Mouse (Mus musculus) thymus, adult 2 months (tissue): ENCODE results near the gene Suclg1. TPM values are rescaled to one million over a fixed set of nuclear protein-coding genes. Genes with fewer than 3 reads are reported as not detected.

ENCODE experiments used
- DNase-seq: peaks from one replicate; pipeline ENCODE4 v3.0.0; 2021
- H3K27ac ChIP-seq: fragments of 200-500 bp; 2 replicates; pipeline ENCODE4 v1.5.1; 2012; ENCODE audit warnings: low read length, control low read depth; ENCODE audit not compliant: control insufficient read depth, insufficient read depth
- H3K27me3 ChIP-seq: fragments of 200-500 bp; 2 replicates; pipeline ENCODE4 v1.6.1; 2012; ENCODE audit warnings: mild to moderate bottlenecking, low read length, moderate library complexity, mixed read lengths; ENCODE audit not compliant: control insufficient read depth, insufficient read depth
- H3K36me3 ChIP-seq: fragments of 200-500 bp; 2 replicates; pipeline ENCODE4 v1.6.1; 2012; ENCODE audit warnings: mild to moderate bottlenecking, low read length, moderate library complexity; ENCODE audit not compliant: control insufficient read depth, insufficient read depth
- H3K4me1 ChIP-seq: fragments of 200-500 bp; replicated peaks from 2 replicates; pipeline ENCODE4 v1.6.1; 2012; ENCODE audit warnings: low read length; ENCODE audit not compliant: control insufficient read depth, insufficient read depth
- H3K4me3 ChIP-seq: fragments of 200-500 bp; 2 replicates; pipeline ENCODE4 v1.5.1; 2012; ENCODE audit warnings: mild to moderate bottlenecking, low read length, control low read depth, moderate library complexity; ENCODE audit not compliant: control insufficient read depth, insufficient read depth
- CTCF ChIP-seq: fragments of 200-500 bp; IDR thresholded peaks from 2 replicates; pipeline ENCODE4 v1.5.1; 2012; ENCODE audit warnings: mild to moderate bottlenecking, control low read depth, low read length, moderate library complexity, borderline replicate concordance; ENCODE audit not compliant: control insufficient read depth, poor library complexity, insufficient read depth; ENCODE audit errors: extremely low read depth
- POLR2A ChIP-seq: fragments of 200-500 bp; IDR thresholded peaks from 2 replicates; pipeline ENCODE4 v1.6.1; 2012; ENCODE audit warnings: mild to moderate bottlenecking, low read length, control low read depth, moderate library complexity; ENCODE audit not compliant: control insufficient read depth, poor library complexity, insufficient read depth; ENCODE audit errors: extremely low read depth
- WGBS: fragments of 180-500 bp; shearing (Covaris S2); methylation state at CpG from one replicate; pipeline ENCODE4 v1.1.7; 2018; 5-methylcytosine and 5-hydroxymethylcytosine counted together
- polyA plus RNA-seq: library from polyadenylated mRNA; depleted of rRNA; stranded (reverse); fragments of >200 nt; gene quantifications from 2 replicates; pipeline ENCODE4 v1.2.3, GENCODE M21; 2012

The Suclg1 gene
- polyA plus RNA-seq, 1 experiment, result 59.5 TPM

DNA sequence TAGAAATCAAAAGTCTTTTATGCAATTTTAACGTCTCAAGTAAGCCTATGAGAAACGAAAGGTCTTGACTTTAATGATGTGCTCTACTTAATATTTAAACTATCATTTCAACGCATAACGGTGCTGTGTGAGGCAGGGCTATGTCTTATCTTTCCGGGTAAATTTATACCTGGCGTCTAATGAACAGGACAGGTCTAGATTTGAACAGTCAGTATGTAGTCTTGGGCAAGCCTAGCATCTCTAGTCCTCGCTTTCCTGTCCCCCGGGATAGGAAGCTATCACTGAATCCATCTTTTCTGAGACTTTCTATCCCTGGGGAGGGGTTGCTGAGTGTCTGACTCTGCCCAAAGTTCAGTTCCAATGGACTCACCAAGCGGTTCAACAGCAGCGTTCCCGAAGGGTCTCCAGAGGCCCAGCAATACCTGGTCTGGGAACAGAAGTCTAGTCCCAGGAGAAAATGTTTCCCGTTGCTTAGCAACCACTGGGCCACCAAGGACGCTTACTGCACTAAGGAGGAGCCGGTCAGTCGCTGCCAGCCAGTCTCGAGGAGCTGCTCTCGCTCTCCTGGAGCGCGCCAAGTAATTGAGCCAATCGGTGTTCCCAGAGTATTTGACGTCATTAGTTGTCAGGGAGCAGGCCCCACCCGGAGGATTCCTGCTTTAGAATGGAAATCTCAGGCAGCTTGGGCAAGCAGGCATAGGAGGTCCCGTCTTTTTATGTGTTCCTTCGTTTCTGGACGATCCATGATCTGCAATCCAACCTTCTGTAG lies 26.8 kb upstream of the Suclg1 start, which contains the start of gene Dnah6:
TSS of gene Dnah6 (minus strand) at position 463 of the 769 bp plus-strand sequence.
- Histone ChIP-seq H3K27me3 (no peaks in the 10 kb centered on the region), H3K36me3 (no peaks in the 10 kb centered on the region), H3K4me3 (no peak within 1 kb of the TSS; the same call in 1 of the 2 replicates), H3K27ac (no peak within 1 kb of the TSS), H3K4me1 (peaks cover 5% of the 10 kb centered on the region; the same call in 1 of the 2 replicates)
- TF ChIP-seq POLR2A, result no peak
- TF ChIP-seq CTCF, result no peak
- DNase-seq, result peak; percentile 60
- 54% methylated on average over 25 of the region's 25 CpGs for WGBS

DNA sequence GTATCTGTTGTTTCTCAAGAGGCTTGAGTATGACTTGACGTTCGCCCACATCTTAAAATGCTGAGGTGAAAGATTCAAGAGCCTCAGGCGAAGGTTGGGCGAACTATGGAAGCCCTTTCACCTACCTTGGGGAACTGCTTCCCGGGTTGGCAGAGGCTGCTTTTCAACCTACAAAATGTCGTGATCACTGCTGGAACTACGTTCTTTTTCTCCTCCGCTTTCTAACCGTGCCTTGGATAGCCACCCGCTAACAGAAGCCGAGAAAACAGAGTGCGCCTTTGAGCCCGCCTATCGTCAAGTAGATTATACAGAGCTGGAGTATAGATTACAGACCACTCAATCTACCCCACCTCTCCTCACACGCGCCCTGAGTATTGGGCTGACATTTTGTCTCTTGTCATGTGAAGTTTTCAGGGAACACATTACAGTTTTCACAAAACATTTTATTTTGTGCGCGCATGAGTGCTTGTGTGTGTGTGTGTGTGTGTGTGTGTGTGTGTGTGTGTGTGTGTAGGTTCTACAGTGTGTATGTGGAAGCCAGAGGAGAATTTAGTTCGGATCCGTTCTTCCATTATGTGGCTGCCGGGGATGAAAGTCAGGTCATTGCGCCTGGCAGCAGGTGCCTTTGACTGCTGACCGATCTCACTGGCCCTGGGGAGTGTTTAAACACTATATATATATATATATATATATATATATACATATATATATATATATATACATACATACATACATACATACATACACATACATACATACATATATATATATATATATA lies 26.0 kb upstream of the Suclg1 start:
- DNase-seq, result no peak
- TF ChIP-seq POLR2A, result no peak
- no peak for TF ChIP-seq CTCF
- Histone ChIP-seq H3K27ac (no peak overlapping the region), H3K4me3 (no peak overlapping the region; the same call in 1 of the 2 replicates), H3K36me3 (no peaks in the 10 kb centered on the region), H3K27me3 (no peaks in the 10 kb centered on the region), H3K4me1 (peaks cover 5% of the 10 kb centered on the region; the same call in 1 of the 2 replicates)
- 59% methylated on average over 23 of the region's 23 CpGs for WGBS

DNA sequence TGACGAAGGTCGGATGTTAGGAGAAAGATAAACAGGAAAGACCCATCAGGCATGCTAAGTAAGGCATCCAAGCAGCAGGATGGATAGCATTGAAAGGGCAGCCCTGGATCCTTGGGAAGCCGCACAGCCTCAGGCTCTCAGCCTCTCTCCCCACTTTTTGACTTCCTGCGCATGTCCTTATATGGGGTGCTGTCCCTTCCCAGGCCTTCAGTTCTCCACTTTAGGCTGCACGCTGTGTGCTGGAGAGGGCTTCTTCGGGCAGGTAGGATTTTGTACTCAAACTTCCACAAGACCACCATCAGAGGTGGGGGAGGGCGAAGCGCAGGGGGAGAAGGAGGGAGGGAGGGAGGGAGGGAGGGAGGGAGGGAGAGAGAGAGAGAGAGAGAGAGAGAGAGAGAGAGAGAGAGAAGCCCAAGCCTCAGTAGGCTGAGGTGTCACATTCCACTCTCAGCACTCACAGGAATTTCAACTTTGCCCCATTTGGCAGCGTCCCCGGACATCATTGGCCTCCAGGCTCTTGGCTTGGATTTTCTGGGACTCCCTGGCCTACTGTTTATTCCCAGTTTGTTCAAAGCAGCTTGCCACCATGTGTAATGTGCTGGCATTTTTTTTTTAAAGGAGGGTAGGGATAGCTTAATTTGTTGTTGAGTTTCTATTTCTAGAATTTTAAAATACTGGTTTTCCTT lies 25.2 kb upstream of the Suclg1 start:
- H3K27ac ChIP-seq, result no peak overlapping the region
- H3K4me3 ChIP-seq, result no peak overlapping the region

DNA sequence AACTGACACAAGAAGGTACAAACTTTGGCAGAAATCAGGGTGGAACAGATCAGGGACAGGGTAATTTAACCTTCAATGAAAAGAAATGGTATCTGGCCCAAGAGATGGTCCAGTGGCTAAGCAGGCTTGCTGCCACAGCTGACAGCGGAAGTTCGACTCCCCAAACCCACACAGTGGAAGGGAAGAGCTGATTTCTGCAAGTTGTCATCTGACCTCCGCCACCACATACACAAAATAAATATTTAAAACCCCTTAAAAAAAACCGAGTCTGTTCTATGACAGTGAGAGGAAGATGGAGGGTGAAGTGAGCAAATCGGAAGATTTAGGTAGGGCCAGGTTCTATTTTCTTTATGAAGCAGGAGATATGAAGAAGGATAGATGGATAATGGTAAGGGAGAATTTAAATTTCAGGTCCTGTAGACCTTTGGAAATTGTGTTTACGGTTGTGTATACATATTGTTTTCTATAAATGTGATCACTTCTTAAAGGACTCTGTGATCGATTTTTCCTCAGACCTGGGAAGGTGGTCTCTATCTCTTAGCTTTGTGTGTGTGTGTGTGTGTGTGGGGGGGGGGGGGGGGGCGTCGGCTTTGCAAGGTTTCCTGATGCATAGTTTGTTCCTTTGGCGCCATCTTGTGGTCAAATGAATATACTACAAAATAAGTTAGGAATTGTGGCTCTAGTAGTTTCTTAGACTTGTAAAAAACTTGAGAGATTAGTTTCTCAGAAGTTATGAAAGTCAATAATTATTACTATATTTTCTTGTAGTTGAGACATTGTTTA lies 20.6 kb upstream of the Suclg1 start:
- Histone ChIP-seq H3K4me3 (no peak overlapping the region), H3K4me1 (no peaks in the 10 kb centered on the region), H3K36me3 (no peaks in the 10 kb centered on the region), H3K27me3 (no peaks in the 10 kb centered on the region), H3K27ac (no peak overlapping the region)
- 36% methylated on average over 10 of the region's 10 CpGs for WGBS
- TF ChIP-seq CTCF (no peak), POLR2A (no peak)
- no peak for DNase-seq

More for the DNA sequence above, 25.2 kb upstream of the Suclg1 start:
- Histone ChIP-seq H3K27me3 (no peaks in the 10 kb centered on the region), H3K4me1 (peaks cover 5% of the 10 kb centered on the region; the same call in 1 of the 2 replicates), H3K36me3 (no peaks in the 10 kb centered on the region)
- TF ChIP-seq CTCF (no peak), POLR2A (no peak)
- no peak for DNase-seq
- WGBS, result 90% methylated on average over 10 of the region's 10 CpGs

DNA sequence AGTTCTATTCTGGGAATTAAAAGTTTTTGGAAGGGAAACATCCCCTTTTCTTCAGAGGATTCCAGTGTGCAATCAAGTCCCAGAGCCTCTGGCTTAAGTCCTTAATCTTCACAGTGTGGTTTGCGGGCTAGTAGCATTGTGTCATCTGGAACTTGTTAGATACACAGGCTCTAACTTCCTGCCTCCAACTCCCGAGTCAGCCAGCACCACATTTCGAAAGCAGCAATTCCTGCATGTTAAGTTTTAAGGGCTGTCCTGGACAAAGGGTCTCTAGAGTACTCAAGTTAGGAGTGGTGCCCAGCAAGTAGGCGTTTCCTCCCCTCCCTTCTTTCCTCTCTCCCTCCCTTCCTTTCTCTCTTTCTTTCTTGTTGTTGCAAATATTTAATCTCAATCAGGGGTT lies 19.8 kb upstream of the Suclg1 start:
- Histone ChIP-seq H3K36me3 (no peaks in the 10 kb centered on the region), H3K4me3 (no peak overlapping the region), H3K27ac (no peak overlapping the region), H3K27me3 (no peaks in the 10 kb centered on the region), H3K4me1 (no peaks in the 10 kb centered on the region)
- no peak for DNase-seq
- no peak for TF ChIP-seq CTCF
- WGBS, result 31% methylated on average over 4 of the region's 4 CpGs
